Mouse (Mus musculus): Measurements from ENCODE around the gene Fbxo22. TPM values are rescaled to one million over a fixed set of nuclear protein-coding genes. Genes with fewer than 3 reads are reported as not detected.

Fbxo22 gene
- polyA plus RNA-seq, 1 experiment = 11.4 TPM

DNA sequence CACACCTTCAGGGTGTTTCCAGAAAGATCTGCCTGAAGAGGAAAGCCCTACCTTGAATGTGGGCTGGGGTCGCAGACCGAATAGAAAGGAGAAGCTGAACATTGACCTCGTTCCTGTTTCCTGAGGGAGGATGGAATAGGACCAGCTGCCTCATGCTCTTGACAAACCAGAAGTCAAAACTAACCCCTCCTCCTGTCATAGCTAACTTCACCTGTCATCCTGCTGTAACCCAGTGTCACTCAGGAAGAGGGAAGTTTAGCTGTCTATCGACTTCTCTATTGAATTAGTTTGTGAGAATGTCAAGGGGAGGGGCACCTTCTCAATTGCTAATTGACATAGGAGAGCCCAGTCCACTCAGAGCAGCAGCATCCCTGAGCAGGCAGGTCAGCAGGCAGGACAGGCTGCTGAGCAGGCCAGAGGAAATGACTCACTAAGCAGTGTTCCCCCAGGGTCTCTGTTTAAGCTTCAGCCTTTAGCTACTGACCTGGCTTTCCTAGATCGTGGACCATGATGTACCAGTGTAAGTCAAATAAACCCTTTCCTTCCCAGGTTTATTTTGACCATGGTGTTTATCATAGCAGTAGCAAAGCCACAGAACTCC is 63.3 kb downstream of the Fbxo22 start:
- WGBS = 36% methylated on average over 5 of the region's 5 CpGs
- DNase-seq (ENCODE audit: low read depth, low spot score) = no peak

- 78% methylated on average over 4 of the region's 4 CpGs for WGBS
- no peak for DNase-seq (ENCODE audit: low read depth, low spot score)
Observed at GRCm38 (mm10) chr9:55273906-55274305, 65.2 kb downstream of the Fbxo22 start.

Other genes starting within 250 kb of the Fbxo22 start
- 0.07 and 0.17 TPM in 2 replicates for gene Chrna5, start 228.0 kb upstream of the Fbxo22 start, polyA plus RNA-seq (2012; rRNA removed)
- 1.7 and 2.3 TPM in 2 replicates for gene Chrna3, start 182.4 kb upstream of the Fbxo22 start, polyA plus RNA-seq (2012; rRNA removed)
- 3.6 and 3.7 TPM in 2 replicates for gene Chrnb4, start 160.1 kb upstream of the Fbxo22 start, polyA plus RNA-seq (2012; rRNA removed)
- 4.0 and 6.2 TPM in 2 replicates for gene Ube2q2, start 60.1 kb upstream of the Fbxo22 start, polyA plus RNA-seq (2012; rRNA removed)
- gene Nrg4, start 117.9 kb downstream of the Fbxo22 start, polyA plus RNA-seq (2012; rRNA removed) = 1.7 and 2.9 TPM in 2 replicates
- 1.1 and 1.3 TPM in 2 replicates for gene Tmem266, start 118.0 kb downstream of the Fbxo22 start, polyA plus RNA-seq (2012; rRNA removed)